Mouse (Mus musculus): ENCODE measurements around the gene 1700029J07Rik.

DNA sequence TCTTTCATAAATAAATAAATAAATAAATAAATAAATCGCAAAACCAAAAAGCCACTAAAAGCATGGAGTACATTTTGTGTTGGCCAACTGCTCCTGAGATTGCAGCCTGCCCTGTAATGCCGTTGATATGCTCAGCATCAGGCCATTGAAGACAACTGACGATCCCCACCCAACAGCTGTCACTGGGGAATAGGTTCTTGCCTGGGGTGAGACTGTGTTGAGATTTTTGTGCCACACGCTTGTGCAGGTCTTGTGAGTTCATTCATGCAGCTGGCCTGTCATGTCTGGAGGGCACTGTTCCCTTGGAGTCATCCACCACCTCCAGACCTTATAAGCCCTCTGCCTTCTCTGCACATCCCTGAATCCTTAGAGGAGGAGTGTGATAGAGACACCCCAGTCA, 28.8 kb downstream of the 1700029J07Rik start:
- TF ChIP-seq CTCF (IDR thresholded peaks at IDR 0.05; ENCODE audit: insufficient read depth, low read length) (no peak), POLR2A (IDR thresholded peaks at IDR 0.05; ENCODE audit: borderline replicate concordance, extremely low read depth, low read depth, low read length) (no peak)

Data from lung, adult 2 months (tissue).